Mouse (Mus musculus): ENCODE measurements at regions not wholly inside any gene's neighbourhood (a gene's known extent, or its start where the extent isn't known, plus 50 kb on each side); places are given as distances from the start of the nearest gene placed in this dataset.
A peak's percentile ranks its signal among the peaks of the same experiment; 100 is the strongest.

DNA sequence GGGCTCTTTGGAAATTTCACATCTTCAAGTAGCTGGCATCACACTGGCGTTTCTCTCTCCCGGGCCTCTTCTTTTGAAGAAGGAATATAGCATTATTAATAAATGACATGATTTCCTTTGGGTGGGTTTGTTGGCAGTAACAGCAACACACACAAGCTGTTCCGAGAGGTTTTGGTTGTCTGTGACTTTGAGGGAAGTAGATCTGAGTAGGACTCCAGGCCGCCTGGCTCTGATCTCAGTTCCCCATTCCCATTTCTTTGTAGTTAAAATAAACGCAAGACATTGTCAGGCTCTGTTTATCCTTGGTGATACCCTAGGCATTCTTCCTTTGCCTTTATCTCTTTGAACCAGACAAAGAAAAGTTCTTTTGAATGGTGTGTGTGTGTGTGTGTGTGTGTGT lies 83.3 kb upstream of the Gm9887 start:
- Histone ChIP-seq H3K27ac (replicated peaks; ENCODE audit: low read depth, low read length) (no peak overlapping the region), H3K27me3 (ENCODE audit: control insufficient read depth, insufficient read depth, low read length) (no peaks in the 10 kb centered on the region), H3K4me3 (ENCODE audit: low read depth, low read length) (no peak overlapping the region), H3K9ac (ENCODE audit: low read length) (no peak overlapping the region), H3K9me3 (ENCODE audit: control insufficient read depth, low read length) (no peaks in the 10 kb centered on the region), H3K4me2 (ENCODE audit: low read depth, severe bottlenecking) (no peak overlapping the region), H3K4me1 (ENCODE audit: control insufficient read depth, insufficient read depth, low read length) (no peaks in the 10 kb centered on the region), H3K36me3 (ENCODE audit: control insufficient read depth, insufficient read depth, low read length) (no peaks in the 10 kb centered on the region)
- WGBS: 77% methylated on average over 5 of the region's 5 CpGs
- no peak for DNase-seq (ENCODE audit: low spot score)
- ATAC-seq (ENCODE audit: insufficient number of reproducible peaks, low FRiP score, low TSS enrichment, low read depth): no peak

DNA sequence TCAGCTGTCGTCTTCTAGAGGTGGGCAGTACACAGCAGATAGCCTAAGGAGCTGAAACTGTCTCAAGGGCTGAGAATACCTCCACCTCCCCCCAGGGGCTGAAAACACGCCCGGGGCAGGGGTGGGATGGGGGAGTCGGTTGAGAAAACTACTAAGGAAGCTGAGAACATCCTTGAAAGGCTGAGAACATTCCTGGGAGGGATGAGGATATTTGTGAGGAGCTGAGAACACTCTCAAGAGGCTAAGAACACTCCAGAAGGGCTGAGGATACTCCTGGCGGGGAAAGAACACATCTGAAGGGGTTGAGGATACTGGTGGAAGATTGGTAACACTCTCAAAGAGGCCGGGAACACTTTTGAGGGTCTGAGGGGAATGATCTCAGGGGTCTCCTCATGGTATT lies 81.3 kb upstream of the Gm9887 start:
- DNase-seq (ENCODE audit: low spot score) (no peak), ATAC-seq (ENCODE audit: insufficient number of reproducible peaks, low FRiP score, low TSS enrichment, low read depth) (no peak)
- no peak overlapping the region for H3K4me3 ChIP-seq (ENCODE audit: low read depth, low read length)
- H3K36me3 ChIP-seq (ENCODE audit: control insufficient read depth, insufficient read depth, low read length): no peaks in the 10 kb centered on the region
- H3K27ac ChIP-seq (replicated peaks; ENCODE audit: low read depth, low read length): no peak overlapping the region
- H3K9ac ChIP-seq (ENCODE audit: low read length): no peak overlapping the region
- H3K27me3 ChIP-seq (ENCODE audit: control insufficient read depth, insufficient read depth, low read length): no peaks in the 10 kb centered on the region
- peaks cover under 1% of the 10 kb centered on the region; the same call in 1 of the 2 replicates for H3K4me1 ChIP-seq (ENCODE audit: control insufficient read depth, insufficient read depth, low read length)
- H3K9me3 ChIP-seq (ENCODE audit: control insufficient read depth, low read length): no peaks in the 10 kb centered on the region
- no peak overlapping the region for H3K4me2 ChIP-seq (ENCODE audit: low read depth, severe bottlenecking)
- 84% methylated on average over 6 of the region's 6 CpGs for WGBS

DNA sequence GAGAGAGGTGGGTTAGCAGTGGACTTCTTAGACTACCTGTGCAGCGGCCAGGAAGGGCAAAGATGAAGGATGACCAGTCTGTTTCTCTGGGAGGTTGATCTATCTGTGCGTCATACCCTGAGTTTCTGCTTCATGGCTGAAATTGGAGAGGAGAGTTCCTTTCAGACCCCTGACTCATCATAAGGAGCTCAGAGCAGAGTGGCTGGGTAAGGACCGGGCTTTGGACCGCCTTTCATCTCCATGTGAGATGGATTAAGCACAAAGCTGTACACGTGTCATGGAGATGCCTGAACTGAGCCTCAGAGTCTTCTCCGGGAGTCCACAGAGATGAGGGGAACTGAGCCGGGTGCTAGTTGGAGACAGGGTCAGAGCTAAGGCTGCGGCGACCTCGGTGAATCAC lies 80.7 kb upstream of the Gm9887 start:
- Histone ChIP-seq H3K9me3 (ENCODE audit: control insufficient read depth, low read length) (no peaks in the 10 kb centered on the region), H3K36me3 (ENCODE audit: control insufficient read depth, insufficient read depth, low read length) (no peaks in the 10 kb centered on the region), H3K9ac (ENCODE audit: low read length) (no peak overlapping the region), H3K4me1 (ENCODE audit: control insufficient read depth, insufficient read depth, low read length) (peaks cover 3% of the 10 kb centered on the region; the same call in 1 of the 2 replicates), H3K4me2 (ENCODE audit: low read depth, severe bottlenecking) (no peak overlapping the region), H3K4me3 (ENCODE audit: low read depth, low read length) (no peak overlapping the region), H3K27me3 (ENCODE audit: control insufficient read depth, insufficient read depth, low read length) (no peaks in the 10 kb centered on the region), H3K27ac (replicated peaks; ENCODE audit: low read depth, low read length) (no peak overlapping the region)
- DNase-seq (ENCODE audit: low spot score) (no peak), ATAC-seq (ENCODE audit: insufficient number of reproducible peaks, low FRiP score, low TSS enrichment, low read depth) (no peak)
- WGBS: 86% methylated on average over 10 of the region's 10 CpGs

DNA sequence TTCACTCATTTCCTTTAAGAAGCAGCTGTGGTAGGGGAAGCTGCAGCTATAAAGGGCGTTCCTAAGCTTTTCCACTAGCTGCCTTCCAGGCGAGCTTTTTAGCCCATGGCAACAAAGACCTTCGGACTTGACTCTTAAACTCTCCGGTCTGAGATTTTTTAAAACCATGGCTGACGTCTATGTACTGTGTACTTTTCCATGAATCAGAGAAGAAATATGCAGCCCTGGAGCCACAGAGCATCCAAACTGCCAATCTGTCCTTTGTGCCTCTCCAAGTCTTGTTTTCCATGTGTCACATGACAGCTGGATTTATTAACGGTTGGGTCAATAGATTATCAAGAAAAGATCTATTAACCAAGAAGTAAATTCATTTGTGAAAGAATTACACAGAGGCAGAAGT lies 78.9 kb upstream of the Gm9887 start:
- no peaks in the 10 kb centered on the region for H3K9me3 ChIP-seq (ENCODE audit: control insufficient read depth, low read length)
- no peak overlapping the region for H3K9ac ChIP-seq (ENCODE audit: low read length)
- WGBS: 69% methylated on average over 6 of the region's 6 CpGs
- no peak overlapping the region for H3K4me2 ChIP-seq (ENCODE audit: low read depth, severe bottlenecking)
- ATAC-seq (ENCODE audit: insufficient number of reproducible peaks, low FRiP score, low TSS enrichment, low read depth): no peak
- H3K4me3 ChIP-seq (ENCODE audit: low read depth, low read length): no peak overlapping the region
- H3K4me1 ChIP-seq (ENCODE audit: control insufficient read depth, insufficient read depth, low read length): peaks cover 9% of the 10 kb centered on the region
- no peaks in the 10 kb centered on the region for H3K27me3 ChIP-seq (ENCODE audit: control insufficient read depth, insufficient read depth, low read length)
- H3K36me3 ChIP-seq (ENCODE audit: control insufficient read depth, insufficient read depth, low read length): no peaks in the 10 kb centered on the region
- no peak overlapping the region for H3K27ac ChIP-seq (replicated peaks; ENCODE audit: low read depth, low read length)
- DNase-seq (ENCODE audit: low spot score): no peak

DNA sequence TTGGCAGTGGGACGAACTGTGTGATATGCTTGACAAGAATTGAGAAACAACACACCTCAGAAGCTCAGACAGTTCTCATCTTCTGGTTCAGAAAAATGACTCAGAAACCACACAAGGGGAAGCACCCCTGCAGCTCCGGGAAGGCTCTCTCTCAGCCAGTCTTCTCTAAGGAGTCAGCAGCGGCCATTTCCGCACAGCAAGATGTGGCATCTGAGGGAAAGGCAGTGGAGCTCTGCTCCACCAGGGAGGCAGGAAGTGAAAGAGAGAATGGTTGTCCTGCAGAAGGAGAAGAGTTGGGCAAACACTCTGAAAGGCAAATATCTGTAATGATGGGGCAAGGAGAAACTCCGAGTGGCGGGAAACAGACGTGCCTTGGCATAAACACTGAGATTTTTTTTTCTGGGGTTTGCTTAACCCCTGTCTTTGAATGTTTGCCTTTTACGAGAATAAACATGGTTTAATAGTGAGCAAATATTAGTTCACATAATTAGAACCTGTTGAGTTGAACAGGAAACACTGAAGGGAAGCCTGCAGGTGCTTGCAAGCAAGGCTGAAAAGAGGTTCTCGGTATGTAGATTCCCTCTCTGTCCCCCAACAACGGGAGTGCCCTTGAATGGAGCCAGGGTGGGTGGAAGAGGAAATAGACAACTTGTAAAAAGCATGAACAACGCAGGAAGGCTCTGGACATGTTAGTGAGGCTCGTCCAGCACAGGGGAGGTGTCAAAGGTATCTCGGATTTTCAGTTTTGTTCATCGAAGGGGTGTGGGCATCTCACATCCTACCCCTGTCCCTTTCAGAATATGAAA lies 75.9 kb upstream of the Gm9887 start:
- Histone ChIP-seq H3K27me3 (ENCODE audit: control insufficient read depth, insufficient read depth, low read length) (no peaks in the 10 kb centered on the region), H3K4me1 (ENCODE audit: control insufficient read depth, insufficient read depth, low read length) (peaks cover 11% of the 10 kb centered on the region), H3K4me3 (ENCODE audit: low read depth, low read length) (no peak overlapping the region), H3K9ac (ENCODE audit: low read length) (no peak overlapping the region), H3K4me2 (ENCODE audit: low read depth, severe bottlenecking) (no peak overlapping the region), H3K9me3 (ENCODE audit: control insufficient read depth, low read length) (no peaks in the 10 kb centered on the region; the same call in 1 of the 2 replicates), H3K27ac (replicated peaks; ENCODE audit: low read depth, low read length) (no peak overlapping the region), H3K36me3 (ENCODE audit: control insufficient read depth, insufficient read depth, low read length) (no peaks in the 10 kb centered on the region)
- ATAC-seq (ENCODE audit: insufficient number of reproducible peaks, low FRiP score, low TSS enrichment, low read depth) (no peak), DNase-seq (ENCODE audit: low spot score) (no peak)
- 73% methylated on average over 14 of the region's 14 CpGs for WGBS

DNA sequence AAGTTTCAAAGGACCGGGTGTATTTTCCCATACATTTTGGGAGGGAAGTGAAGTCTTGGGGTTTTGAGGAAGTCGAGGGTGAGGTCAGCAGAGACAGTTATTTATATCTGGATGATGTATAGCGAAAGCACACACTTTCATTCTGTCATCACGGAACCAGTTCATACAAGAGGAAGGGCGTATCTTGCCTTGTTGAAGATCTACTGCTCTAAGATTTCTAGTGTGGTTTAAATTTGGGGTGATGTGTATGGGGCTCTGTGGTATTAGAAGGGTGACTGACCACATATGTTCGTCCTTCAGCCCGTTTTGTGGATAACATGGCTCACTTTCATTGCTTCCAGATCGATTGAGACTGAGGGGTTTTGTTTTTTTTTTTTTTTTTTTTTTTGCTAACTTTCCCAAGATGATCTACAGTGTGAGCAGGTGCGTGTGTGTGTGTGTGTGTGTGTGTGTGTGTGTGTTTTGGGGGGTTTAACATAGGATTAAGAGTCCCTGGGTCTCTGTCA lies 75.1 kb upstream of the Gm9887 start:
- Histone ChIP-seq H3K9me3 (ENCODE audit: control insufficient read depth, low read length) (no peaks in the 10 kb centered on the region; the same call in 1 of the 2 replicates), H3K4me1 (ENCODE audit: control insufficient read depth, insufficient read depth, low read length) (peaks cover 11% of the 10 kb centered on the region), H3K27me3 (ENCODE audit: control insufficient read depth, insufficient read depth, low read length) (no peaks in the 10 kb centered on the region), H3K9ac (ENCODE audit: low read length) (no peak overlapping the region), H3K4me2 (ENCODE audit: low read depth, severe bottlenecking) (no peak overlapping the region), H3K4me3 (ENCODE audit: low read depth, low read length) (no peak overlapping the region), H3K27ac (replicated peaks; ENCODE audit: low read depth, low read length) (no peak overlapping the region), H3K36me3 (ENCODE audit: control insufficient read depth, insufficient read depth, low read length) (no peaks in the 10 kb centered on the region)
- DNase-seq (ENCODE audit: low spot score): no peak
- ATAC-seq (ENCODE audit: insufficient number of reproducible peaks, low FRiP score, low TSS enrichment, low read depth): no peak
- 75% methylated on average over 9 of the region's 9 CpGs for WGBS

DNA sequence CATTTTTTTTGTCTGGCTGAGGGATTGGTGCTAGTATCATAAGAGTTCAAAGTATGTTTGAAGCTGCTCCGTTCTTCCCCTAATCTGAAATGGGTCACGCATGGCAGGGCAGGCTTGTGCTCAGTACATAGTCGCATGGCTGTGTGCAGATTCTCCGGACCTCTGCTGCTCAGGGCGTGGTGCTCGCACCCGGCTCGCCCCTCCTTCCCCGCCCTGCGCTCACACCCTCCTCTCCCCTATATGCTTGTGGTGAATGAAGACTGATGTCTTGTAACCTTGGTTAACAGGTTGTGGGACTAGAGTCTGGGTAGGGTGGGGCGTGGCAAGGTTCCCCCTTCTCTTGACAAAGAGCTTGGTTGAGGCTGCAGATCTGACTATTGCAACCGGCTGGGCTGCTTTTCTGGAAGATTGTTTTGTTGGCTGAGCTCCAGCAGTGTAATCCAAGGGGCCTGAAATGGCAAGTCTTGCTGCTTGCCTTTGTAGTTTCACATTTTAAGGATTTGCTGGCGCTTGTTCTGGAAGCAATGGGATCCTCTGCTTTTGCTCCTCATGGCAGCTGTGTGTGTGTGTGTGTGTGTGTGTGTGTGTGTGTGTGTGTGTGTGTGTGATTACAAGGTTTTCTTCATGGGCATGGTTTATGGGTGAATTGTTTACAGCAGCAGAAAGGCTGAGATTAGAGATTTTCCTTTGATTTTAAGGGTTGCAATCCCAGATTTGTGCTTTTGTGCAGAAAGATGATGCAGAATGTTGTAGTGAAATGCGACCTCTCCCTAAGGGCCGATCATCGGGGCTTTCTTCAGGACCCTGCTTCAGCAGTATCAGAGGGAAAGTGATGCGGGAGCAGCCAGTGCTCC lies 74.4 kb upstream of the Gm9887 start:
- Histone ChIP-seq H3K9ac (ENCODE audit: low read length) (0 out of 2 replicates have a peak overlapping the region, but pooled peaks have one; percentile 47), H3K4me2 (ENCODE audit: low read depth, severe bottlenecking) (peak overlapping the region; percentile 36; the same call in 1 of the 2 replicates), H3K4me1 (ENCODE audit: control insufficient read depth, insufficient read depth, low read length) (peaks cover 11% of the 10 kb centered on the region), H3K9me3 (ENCODE audit: control insufficient read depth, low read length) (no peaks in the 10 kb centered on the region; the same call in 1 of the 2 replicates), H3K27me3 (ENCODE audit: control insufficient read depth, insufficient read depth, low read length) (no peaks in the 10 kb centered on the region), H3K27ac (replicated peaks; ENCODE audit: low read depth, low read length) (peak overlapping the region; percentile 54; the same call in 1 of the 2 replicates), H3K36me3 (ENCODE audit: control insufficient read depth, insufficient read depth, low read length) (no peaks in the 10 kb centered on the region), H3K4me3 (ENCODE audit: low read depth, low read length) (no peak overlapping the region)
- ATAC-seq (ENCODE audit: insufficient number of reproducible peaks, low FRiP score, low TSS enrichment, low read depth) (peak; percentile 87), DNase-seq (ENCODE audit: low spot score) (peak; percentile 65)
- WGBS: 34% methylated on average over 17 of the region's 17 CpGs

DNA sequence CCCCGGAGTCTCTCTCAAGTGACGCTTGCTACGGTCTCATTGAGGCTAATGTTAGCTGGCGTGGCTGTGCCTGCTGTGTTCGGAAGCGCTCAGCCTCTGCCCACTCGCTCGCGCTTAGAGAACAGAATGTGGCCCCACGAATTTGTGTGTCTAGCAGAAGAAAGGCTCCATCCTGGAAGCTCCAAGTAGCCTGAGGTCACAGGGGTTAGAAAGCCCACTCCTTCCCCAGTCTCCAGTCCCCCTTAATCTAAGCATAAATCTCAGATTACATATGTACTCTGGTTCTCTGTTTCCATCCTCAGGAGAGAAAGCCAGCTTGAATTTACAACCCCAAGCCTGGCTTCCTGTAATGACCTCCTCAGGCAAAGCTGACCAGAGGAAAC lies 73.8 kb upstream of the Gm9887 start:
- no peaks in the 10 kb centered on the region; the same call in 1 of the 2 replicates for H3K9me3 ChIP-seq (ENCODE audit: control insufficient read depth, low read length)
- WGBS: 9% methylated on average over 10 of the region's 10 CpGs
- H3K9ac ChIP-seq (ENCODE audit: low read length): no peak overlapping the region
- ATAC-seq (ENCODE audit: insufficient number of reproducible peaks, low FRiP score, low TSS enrichment, low read depth) (peak; percentile 64), DNase-seq (ENCODE audit: low spot score) (peak; percentile 53)
- H3K4me1 ChIP-seq (ENCODE audit: control insufficient read depth, insufficient read depth, low read length): peaks cover 11% of the 10 kb centered on the region
- H3K4me3 ChIP-seq (ENCODE audit: low read depth, low read length): no peak overlapping the region
- H3K27me3 ChIP-seq (ENCODE audit: control insufficient read depth, insufficient read depth, low read length): no peaks in the 10 kb centered on the region
- H3K27ac ChIP-seq (replicated peaks; ENCODE audit: low read depth, low read length): no peak overlapping the region
- peak overlapping the region; percentile 36; the same call in 1 of the 2 replicates for H3K4me2 ChIP-seq (ENCODE audit: low read depth, severe bottlenecking)
- H3K36me3 ChIP-seq (ENCODE audit: control insufficient read depth, insufficient read depth, low read length): no peaks in the 10 kb centered on the region
